Mouse (Mus musculus) heart, adult 11 months (tissue): ENCODE data around the gene Col24a1.

Experiments
- DNase-seq: peaks from one replicate; pipeline ENCODE4 v3.0.0; 2022

Col24a1 gene

DNA sequence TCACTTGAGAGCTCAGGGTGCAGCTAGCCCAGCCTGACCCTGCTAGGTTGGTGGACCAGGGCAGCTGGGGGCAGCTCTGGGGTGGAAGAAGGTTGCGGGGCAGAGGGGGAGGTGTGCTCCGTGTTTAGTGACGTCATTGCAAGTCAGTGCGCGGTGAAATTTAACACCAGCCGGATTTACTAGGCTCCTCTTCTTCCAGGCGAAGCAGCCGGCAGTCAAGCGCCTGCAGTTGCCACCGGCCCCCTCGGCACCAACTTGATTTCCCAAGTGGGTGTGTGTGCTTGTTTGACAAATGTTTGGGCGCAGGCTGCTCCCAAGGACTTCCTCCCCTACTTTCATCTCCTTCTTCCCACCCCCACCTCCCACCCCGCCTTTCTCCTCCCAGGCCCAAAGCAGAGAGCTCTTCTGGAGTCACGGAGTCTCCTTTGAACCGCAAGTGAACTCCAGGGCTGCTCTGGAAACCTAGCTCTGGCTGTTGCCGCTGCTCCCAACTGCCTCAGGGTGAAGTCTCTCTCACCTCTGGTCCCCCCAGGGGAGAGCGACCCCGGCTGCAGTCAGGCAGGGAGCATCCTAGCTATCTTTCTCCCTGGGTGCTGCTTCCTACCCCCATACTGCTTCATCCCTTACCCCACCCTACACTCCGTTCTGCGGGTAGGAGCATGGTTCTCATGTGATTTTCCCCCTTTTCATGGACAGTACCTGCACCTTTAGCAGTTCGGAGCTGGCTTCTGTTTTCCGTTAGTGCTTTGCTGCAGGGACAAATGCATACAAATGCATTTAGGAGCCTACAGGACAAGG, at the start of gene Col24a1:
Gene Col24a1 (plus strand): TSS at position 136 of the 798 bp plus-strand sequence.
- peak; percentile 89 for DNase-seq

DNA sequence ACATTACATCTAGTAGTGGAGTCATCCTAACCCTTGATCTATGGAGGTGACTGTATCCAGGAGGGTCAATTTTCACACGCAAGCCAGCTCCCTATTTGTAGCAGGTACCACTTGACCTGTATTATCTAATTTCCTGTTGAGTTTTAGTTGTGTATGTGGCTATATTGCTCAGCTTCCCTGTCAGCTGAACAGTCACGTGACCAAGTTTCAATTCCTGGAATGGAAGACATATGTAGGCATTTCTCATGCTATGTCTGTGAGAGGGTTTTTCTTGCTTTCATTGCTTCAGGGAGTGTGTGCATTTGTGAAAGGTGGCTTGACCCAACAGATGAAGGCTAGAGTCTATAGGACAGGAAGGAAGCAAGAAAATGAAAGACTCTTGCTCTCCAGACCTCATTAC, 44.2 kb upstream of the Col24a1 start:
- DNase-seq = no peak

DNA sequence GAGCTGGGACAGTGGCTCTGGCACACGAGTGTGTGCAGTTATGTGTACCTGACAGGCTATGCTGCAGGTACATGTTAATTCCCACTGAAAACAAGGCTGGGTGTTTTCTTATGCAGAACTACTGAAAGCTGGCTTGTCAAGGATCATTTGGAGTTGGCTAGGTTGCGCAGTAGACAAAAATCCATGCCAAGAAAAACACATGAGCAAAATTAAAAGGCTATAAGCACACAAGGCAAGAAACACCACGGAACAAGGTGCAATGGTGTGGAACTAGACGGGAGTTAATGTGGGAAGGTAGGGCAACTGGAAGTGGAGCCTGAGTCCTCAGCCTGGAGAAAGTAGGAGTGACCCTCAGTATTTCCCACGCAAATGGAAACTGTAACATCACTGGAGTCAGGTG, 39.2 kb upstream of the Col24a1 start:
- DNase-seq = no peak

DNA sequence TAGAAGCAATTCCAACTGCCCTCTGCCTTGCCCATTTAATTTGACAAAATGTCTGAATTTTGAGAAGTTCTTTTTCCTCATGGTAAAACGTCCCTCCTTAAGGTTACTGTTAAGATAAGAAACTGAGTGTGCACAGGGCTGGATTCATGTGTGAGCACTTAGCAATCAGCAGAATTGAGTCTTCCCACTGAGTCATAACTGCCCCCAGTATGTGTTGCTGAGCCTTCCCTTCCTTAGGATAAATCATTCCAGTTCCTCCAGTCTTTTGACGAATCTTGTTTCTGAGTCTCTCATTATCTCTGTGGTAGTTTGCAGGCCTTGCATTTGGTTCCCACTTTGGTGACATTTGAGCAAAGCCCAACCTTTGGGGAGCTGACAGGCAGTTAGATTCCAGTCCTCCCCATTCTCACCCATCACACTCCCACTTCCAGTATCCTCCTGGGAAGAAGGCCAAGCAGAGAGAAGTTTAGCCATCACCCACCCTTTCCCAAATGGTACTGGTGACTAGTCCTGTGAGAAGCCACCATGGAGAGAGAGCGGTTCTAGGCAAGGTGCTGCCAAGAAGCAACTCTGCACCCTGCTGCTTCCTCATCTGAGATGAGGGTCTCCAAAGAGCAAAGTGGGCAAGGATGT, 37.4 kb upstream of the Col24a1 start:
- DNase-seq = no peak

DNA sequence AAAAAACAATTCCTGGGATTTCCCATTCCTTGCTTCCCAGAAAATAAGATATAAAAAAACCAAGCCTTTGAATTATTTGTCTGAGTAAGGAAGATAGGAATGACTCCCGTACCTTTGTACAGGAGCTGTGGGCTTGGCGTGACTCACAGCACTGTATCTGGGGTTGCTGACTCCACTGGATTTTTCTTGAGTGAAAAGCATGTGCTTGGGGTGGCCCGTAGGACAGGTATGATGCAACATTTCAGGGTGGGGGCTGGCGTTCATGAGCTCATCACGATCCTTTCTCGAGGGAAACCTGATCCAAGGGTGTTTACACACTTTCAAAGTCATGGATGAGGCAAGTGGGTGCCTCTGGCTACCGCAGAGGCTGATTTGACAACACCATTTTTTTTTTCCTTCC, 35.6 kb upstream of the Col24a1 start:
- DNase-seq = no peak

DNA sequence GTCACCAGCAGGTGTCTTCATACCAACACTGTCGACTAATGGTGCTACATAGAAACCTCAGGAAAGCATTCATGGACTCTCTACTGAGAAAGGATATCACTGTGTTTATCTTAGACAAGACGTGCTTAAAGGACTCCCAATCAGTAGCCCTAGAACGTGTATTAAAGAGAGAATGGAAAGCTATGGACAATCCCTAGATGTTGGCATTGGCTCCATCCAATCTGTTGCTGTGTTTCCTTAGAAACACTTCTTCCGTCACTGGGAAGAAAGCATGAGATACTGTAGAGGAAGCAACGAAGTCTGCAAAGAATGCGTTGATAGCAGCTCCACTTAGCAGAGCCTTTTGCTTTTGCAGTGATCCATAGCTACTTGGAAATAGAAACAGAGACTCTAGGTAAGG, 32.6 kb upstream of the Col24a1 start:
- DNase-seq = no peak

DNA sequence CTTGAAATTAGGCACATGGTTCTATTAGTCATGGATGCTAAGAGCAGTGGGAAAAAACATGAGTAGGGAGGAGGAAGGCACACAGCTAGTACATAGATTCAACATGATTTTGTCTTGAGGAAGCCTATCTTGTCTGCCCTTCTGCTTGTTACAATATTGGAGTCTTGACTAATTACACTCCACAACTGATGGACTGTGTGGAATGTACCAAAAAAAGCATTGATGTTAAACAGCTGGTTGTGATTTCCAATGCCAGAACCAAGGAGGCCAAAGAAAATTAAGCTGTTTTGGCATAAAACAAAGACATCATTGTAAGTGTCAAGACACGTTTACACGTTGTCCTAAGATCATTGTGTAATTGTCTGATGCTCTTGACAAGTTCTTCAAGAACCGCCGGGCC, 29.1 kb upstream of the Col24a1 start:
- no peak for DNase-seq

DNA sequence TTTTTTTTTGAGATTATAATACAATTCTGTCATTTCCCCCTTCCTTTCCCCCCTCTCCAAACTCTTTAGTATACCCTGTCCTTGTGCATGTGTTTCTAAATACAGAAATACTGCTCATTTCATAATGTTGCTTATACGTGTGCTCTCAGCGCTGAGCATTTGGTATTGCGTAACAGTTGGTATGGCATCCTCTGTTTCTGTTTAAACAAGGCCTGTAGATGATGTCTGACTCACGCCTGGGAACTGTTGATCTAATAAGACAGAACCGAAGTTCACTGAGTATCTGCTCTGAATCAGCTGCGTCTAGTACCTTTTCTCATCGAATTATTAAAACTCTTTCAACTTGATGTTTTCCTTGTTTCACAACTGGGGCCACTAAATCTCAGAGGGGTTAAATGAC, 24.2 kb upstream of the Col24a1 start:
- peak; percentile 40 for DNase-seq

DNA sequence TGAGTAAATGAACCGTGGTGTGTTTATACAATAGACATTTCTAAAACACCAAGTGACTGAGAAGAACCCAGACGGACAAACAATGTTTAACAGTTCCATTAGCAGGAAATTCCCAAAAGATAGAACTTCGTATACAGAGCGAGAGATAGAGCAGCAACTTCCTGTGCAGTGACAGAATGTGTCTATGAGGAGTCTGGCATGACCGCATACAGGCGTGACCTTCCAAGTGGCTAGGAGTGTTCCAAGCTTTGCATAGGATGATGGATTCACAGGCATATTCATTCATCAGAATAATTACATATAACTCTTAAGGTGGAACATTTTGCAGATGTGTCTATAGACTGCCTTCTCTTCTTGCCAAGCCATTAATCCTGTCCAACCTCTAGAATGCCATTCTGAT, 18.1 kb upstream of the Col24a1 start:
- DNase-seq = peak; percentile 54

DNA sequence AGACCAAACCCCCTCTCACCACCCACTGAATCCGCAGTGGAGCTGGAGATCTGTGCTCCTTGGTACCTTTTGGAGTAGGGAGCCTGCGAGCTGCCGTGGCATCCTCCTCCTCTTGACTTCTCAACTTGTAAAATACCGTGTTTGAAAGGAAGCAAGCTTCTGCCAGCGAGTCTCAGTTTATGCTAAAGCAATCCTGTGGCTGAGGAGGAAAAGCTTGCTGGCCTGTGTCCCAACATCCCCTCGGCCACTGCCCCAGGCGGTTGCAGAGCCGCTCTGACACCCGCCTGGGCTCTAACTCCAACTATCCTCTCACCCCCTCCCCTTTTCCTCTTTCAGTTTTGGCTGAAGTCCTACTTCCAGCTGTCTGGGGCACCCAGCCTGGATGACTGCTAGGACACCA, 935 bp downstream of the Col24a1 start:
- no peak for DNase-seq

DNA sequence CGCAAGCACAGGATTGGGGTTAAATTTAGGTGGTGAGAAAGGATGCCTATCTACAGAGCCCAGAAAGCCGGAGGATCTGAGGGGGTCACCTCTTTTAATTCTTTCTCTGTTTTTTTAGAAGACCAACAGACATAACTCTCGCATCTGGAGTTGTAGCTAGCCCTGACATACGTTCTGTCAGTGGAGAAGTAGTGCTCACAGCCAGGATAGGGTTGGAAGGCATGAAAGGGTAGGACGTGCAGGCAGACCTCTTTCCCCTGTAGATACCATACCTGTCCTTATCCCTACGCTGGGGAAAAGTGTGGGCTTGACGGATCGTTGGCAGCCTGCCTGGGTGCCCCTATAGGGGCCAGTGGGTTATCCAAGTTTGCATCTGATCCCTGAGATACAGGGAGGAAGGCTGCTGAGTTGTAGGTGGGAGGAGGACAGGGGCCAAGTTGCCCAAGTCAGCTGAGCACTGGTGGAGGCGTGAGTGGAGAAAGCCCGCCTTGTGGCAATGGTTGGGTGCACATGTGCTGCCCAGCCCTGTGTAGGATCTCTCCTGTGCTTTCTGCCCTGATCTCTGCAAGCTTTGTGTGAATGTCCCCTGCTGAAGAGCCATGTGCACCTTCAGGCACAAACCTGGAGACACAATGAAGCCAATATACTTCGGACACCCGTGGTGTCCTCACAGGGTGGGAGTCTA, 1.5 kb downstream of the Col24a1 start:
- DNase-seq = no peak

DNA sequence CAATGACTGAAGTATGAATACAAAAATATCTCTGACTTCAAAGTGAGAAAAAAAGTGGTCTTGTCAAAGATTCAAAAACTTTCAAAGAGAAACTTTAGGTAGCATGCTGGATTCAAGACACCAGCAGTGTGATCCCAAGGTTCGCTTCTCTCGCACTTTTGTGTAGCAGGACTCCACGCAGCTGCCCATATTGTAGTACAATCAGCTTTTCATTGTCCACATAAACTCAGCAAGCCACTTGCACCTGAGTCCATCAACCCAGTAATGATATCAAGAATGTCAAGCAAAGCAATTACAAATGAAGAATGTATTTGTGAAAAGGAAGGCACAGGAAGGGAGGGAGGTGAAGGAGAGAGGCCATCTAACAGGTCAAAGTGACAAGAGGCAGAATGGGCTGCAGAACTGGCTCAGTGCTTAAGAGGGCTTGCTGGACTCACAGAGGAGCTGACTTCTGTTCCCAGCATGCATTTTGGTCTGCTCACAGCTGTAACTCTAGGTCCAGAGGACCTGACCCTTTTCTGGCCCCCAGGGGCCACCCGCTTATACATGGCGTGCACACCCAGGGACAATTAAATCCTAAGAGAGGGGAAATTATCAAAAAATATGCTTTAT, 7.8 kb downstream of the Col24a1 start:
- DNase-seq = no peak

DNA sequence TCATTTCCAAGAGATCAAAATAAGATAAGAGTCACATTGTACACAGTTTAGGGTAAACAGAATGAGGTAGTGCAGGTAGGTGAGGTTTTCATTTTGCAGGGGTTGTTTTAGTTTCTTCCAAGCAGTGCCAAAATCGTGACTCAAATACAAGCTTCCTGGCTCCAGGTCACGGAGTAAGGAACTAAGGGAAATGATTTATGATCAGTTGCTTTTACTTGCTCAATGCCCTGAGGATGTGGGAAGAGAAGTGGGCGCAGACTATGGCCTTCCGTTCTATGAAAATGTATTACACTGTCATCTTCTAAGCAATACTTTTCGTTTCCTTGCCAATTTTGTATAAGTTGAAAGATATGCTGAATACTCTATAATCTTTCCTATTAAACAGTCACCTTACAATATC, 13.0 kb downstream of the Col24a1 start:
- DNase-seq = peak; percentile 45

DNA sequence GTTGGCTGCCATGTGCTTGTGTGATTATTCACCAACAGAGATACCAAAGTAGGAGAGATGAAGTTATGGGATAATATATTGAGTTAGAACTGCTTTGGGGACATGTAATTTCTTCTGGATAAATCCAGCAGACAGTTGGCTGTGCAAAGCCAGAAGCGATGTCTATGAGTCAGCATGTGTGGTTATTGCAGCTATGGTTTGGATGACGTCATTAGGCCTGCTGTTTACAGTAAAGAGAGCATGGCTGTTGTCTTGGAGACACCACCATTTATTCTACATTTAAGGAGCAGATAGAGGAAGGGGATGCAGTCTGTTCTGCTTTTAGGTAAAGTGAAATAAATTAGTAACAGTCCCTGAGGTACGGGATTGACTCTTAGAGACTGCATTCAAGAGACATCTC, 14.9 kb downstream of the Col24a1 start:
- peak; percentile 41 for DNase-seq

DNA sequence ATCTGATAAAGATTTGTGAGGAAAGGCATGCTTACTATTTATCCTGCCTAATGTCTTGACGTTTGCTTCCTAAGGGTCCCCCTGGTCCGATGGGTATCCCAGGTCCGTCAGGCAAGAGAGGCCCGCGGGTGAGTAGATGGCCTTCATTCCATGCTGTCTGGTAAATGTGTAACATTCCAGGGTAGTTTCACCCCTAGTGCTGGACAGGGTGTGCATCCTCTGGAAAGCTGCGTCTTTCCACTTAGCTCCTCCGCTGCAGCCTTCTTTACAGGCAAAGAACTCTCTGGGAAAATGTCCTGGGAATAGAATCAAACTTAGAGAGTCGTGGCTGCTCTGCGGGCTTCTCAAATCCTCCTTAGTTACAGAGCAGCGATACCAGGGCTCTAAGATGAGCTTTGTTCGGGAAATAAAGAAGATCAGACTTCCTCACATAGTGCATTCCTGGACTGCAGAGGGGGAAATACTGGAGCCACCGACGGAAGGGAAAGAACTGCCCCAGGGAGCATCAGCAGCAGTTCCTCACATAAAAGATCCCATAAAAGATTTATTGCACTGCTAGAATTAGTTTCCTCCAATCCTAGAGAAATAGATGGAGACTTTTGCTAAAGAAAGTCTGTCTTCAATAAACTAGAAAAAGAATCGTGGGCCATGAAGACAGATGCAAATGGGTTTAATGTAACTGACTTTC, 28.5 kb downstream of the Col24a1 start:
- DNase-seq = peak; percentile 73

DNA sequence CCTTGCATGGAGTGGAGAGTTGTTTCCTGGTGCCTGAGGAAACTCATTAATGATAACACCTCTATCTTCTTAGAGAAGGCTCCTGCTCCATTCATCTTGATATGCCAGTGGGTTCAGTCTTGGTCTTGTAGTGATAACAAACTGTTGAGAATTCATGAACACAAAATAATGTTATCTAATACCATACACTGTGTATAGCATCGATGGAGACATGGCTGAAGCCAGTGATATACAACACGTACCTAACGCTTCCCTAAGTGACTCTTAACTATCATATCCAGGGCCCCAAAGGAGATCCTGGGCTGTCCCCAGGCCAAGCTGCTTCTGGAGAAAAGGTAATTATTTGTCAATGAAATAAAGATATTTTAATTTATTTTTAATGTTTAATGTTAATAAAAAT, 33.1 kb downstream of the Col24a1 start:
- DNase-seq = peak; percentile 29

DNA sequence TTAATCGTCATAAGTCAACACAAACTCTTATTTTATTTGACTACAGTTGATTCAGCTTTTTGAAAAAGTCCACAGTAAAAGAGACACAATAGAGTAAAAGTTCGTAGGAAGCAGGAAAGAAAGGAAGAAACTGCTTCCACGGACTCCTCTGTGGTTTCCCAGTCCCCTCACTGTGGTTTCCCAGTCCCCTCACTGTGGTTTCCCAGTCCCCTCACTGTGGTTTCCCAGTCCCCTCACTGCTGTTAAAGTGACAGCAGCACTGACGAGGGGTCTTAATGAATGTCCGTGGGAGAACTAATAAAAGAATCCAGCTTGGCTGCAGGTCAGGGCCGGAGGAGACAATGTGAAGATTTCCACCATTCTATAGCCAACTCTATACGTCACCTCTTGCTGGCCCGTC, 39.4 kb downstream of the Col24a1 start:
- no peak for DNase-seq

DNA sequence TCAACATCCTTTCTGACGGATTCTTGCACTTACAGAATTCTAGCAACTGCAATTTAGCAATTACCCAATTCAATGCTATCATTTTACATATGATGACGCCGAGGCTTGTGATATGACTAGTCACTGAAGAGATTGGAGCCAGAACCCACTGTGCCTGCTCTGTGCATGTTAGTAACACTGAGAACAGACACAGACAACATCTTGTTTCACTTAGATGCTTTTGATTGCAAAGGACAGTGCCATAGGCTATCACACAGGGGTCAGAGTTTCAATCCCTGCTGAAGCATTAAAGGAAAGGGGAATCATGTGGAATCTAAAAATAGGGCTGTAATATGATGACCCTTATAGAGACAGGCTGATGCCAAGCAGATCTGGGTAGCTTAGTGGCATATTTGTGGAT, 41.8 kb downstream of the Col24a1 start:
- DNase-seq = peak; percentile 11

DNA sequence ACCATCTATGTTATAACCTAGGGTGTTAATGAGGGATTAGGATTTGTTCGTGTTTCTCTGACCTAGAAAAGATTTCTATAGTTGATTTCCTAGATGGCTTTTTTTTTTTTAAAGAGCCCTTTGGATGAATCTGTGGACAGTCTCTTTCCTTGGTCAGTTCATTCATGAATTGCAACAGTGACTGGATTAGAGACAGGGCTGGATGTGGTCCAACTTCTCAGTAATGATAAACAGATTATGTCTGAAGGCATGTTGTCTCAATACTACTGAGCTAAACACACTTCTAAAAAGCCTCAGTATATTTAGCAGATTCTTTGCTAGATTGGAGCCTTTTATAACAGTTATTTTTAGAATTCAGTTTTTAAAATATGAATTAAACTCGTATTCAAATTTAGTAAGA, 44.9 kb downstream of the Col24a1 start:
- DNase-seq = no peak

DNA sequence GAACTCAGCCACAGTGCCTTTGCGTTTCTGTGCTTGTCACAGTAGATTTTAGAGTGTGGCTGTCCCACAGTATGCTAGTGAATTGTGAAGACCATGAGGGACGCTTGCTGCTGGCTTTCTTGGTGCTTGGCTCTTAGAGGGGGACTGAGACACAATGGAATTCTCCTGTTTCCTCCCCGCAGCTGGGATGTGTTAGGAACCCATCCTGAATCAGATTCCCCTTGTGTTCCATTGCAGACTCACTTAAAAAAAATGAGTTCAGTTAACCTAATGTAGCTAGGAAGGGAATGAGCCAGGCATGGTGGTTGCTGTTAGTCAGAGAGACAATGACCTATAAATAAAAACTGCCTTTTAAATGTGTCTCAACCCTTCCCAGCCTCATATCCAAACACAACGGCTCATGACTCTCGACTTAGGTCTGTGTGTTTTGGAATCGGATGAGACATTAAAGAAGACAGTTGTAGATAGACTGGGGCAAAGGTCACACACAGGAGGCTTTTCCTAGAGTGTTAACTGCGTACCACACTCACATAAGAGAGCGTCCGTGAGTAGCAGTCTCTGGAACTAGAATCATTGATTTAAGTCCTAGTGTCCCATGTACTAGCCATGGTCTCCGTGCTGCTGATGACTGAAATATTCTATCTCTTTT, 47.7 kb downstream of the Col24a1 start:
- peak; percentile 55 for DNase-seq

DNA sequence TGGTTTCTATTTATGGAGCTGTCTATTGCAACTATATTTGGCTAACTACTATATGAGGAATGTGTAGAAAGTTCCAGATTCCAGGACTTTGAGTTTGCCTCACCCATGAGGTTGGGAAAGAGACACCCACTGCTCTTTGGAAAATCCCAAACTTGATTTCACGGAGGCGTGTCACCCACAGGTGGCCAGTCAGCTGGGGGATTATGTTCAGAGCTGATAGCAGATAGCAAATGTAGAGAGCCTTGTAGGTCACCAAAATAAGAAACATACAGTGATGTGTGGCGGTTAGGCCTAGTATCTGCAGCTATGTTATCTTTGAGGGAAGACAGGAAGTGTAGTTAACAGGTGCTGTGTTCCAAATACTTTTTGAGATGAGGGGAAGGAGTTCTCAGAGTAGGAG, 56.4 kb downstream of the Col24a1 start:
- peak; percentile 54 for DNase-seq

DNA sequence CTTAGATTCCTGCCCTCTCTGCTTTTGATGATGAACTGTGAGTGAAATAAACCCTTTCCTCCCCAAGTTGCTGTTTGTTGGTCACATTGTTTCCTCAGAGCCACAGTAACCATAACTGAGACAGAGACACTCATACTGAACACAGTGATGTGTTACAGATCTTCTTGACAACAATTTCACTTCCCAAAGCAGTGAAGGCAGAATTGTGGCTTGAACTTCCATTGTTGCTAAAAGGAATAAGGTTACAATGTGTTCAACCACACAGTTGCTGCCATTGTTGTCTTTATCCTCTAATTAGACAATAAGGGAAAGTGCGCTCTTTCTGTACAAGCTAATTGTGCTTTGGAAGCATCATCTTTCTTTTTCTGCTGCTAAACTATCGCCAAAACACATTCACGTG, 61.7 kb downstream of the Col24a1 start:
- no peak for DNase-seq
